Mouse (Mus musculus): Measurements from ENCODE around the gene Gpx3.

GRCm38 (mm10) chr11:54882671-54883070 is 19.6 kb upstream of the Gpx3 start:
- TF ChIP-seq POLR2A (IDR thresholded peaks at IDR 0.05; ENCODE audit: extremely low read depth, insufficient read depth, low read length) (no peak), CTCF (IDR thresholded peaks at IDR 0.05; ENCODE audit: low read depth, low read length) (peak; percentile 32)
